Mouse (Mus musculus) CD4-positive naive resting alpha-beta T cell, adult 76 days (primary cell): ENCODE results near the gene Gramd2. TPM values are rescaled to one million over a fixed set of nuclear protein-coding genes. Genes with fewer than 3 reads are reported as not detected.

Experiments used
- total RNA-seq: library from RNA; stranded (reverse); gene quantifications from one replicate; pipeline ENCODE4 v1.2.4, GENCODE M21; 2023

Gene Gramd2
- not detected for total RNA-seq

DNA sequence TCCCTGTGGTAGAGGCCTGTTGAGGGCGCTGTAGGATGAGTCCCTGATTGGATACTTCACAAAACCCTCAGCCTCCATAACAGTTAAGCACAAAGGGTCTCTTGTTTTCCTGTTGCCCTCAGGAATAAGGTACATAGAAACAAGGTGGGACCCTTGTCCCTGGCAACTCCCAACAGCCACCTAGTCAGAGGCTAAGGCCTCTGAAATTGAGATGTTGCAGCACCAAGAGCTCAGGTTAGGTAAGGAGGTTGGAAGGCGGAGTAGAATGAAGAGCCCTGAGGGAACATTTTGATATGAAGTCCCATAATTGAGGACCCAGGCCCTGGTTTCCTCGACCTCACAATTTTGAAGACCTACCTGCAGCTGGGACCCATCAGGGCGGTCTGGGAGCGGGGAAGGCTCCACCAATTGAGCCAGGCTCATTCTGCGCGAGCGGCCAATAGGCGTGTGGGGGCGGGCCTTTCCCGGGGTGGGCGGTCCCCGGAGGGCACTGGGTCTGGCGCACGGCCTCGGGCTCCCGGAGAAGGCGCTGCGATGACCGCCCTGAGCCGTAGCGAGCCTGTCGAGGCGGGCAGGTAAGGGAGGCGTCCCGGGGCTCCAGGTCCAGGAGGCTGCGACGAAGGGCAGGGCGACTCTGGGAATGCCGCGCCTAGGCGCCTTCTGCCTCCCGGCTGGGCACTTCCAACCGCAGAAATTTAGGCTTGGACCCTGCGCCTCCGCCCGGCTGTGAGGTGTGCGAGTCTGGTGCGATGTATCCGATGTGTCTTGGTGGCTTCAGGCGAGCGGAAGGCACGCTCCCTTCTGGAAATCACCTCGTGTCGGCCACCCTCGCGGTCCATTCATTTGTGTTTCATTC lies at the start of gene Gramd2:
Gramd2 (plus strand) TSS at position 467 of the 856 bp plus-strand sequence.

DNA sequence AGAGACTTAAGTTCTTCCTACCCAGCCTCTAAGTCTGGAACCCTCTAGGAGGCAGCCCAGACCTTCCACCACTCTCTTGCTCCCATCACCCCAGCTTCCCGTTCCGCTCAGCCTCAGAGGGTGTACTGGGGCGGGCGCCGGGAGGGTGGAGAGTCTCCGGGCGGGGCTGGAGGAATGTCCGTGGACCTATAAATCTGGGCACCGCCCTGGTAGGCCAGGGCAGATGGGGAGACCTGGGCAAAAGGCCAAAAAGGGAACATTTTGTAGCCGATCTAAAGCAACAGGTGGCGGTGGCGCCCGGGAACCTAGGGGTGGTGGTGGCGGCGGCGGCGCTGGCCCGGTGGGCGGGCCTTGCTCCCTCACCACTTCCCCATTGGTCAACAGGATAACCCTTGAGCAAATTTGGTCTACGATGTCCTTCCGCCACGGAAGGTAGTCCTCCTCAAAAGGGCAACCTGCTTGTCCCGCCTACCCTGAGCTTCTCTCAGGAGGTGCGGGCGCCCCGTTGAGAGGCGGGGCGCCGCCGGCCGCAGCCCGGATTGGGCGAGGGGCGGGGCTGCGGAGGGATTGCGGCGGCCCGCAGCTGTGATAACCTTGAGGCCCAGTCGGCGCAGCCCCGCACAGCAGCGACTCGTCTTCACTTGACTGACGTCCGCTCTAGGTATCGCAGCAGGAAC lies 23.8 kb upstream of the Gramd2 start, which contains the start of gene Pkm:
Pkm (plus strand) TSS at position 411 of the 677 bp plus-strand sequence.

DNA sequence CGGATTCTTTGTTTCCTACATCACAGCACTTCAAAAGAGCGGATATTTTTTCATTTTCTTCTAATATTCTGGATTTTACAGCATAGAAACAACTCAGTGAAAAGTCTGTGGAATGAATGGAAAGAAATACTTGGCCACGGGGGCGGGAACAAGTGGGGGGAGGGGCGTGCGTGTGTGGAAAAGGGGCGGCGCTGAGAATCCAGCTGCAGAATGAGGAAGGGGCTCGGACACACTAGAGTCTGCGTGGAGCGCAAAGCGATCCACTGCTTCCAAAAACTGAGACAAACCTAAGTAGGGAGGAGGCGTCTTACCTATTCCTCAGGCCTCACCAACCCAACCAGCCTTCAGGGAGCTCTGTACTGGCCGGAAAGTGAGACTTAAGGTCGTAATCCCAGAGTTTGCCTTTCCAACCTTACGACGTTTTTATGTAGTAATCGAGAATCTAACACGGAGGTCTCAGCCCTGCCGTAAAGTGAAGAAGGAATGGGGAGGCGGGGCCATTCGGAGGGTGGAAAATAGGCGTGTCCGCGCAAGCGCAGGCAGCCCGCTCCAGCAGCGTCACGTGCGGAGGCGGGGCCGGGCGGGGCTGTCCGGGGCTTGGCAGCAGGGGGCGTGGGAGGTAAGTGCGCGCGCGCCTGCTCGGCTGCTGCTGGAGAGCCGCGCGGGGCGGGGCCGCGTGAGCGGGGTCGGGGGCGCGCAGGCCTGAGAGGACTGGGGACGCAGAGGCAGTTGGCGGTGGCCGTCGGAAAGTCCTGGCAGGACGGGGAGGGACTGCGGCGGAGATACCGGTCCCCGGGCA lies 70.5 kb downstream of the Gramd2 start, which contains the start of the genes Senp8 and Myo9a:
Senp8 (minus strand) TSS at position 444 of the 799 bp plus-strand sequence.
Myo9a (plus strand) TSS at position 630 of the 799 bp plus-strand sequence.

Other genes with a start within 250 kb of the Gramd2 start
- gene Arih1, start 193.5 kb upstream of the Gramd2 start, total RNA-seq, result 222 TPM
- 34.6 TPM for gene Hexa, start 140.6 kb upstream of the Gramd2 start, total RNA-seq
- gene Tmem202, start 140.3 kb upstream of the Gramd2 start, total RNA-seq, result not detected
- not detected for gene Celf6, start 102.2 kb upstream of the Gramd2 start, total RNA-seq
- gene Parp6, start 62.9 kb upstream of the Gramd2 start, total RNA-seq, result 65.6 TPM
- gene Pkm, start 23.8 kb upstream of the Gramd2 start, total RNA-seq, result 408 TPM
- 1.3 TPM for gene Senp8, start 70.6 kb downstream of the Gramd2 start, total RNA-seq
- 16.4 TPM for gene Myo9a, start 70.8 kb downstream of the Gramd2 start, total RNA-seq